Mouse (Mus musculus): ENCODE data around the gene Plcb2. TPM values are rescaled to one million over a fixed set of nuclear protein-coding genes. Genes with fewer than 3 reads are reported as not detected.

Gene Plcb2
- total RNA-seq, 2 experiments from 2014 or later = 1.3 to 1.7 TPM

- DNase-seq = peak; percentile 58
These were observed 22.2 kb upstream of the Plcb2 start for GRCm38 (mm10) chr2:118750476-118750875.

GRCm38 (mm10) chr2:118749341-118749884 lies 21.2 kb upstream of the Plcb2 start:
- DNase-seq = no peak

GRCm38 (mm10) chr2:118747301-118747960 lies 19.2 kb upstream of the Plcb2 start:
- peak; percentile 58 for DNase-seq

- DNase-seq = peak; percentile 50
These were observed 18.0 kb upstream of the Plcb2 start for GRCm38 (mm10) chr2:118745915-118746901.

GRCm38 (mm10) chr2:118745232-118745884 lies 17.1 kb upstream of the Plcb2 start, which contains the start of gene Inafm2:
Gene Inafm2, plus strand, starts transcription at chr2:118745758.
- peak; percentile 92 for DNase-seq

- no peak for DNase-seq
These were observed 16.4 kb upstream of the Plcb2 start for GRCm38 (mm10) chr2:118744621-118745020.

GRCm38 (mm10) chr2:118743261-118743943 lies 15.2 kb upstream of the Plcb2 start:
- no peak for DNase-seq

GRCm38 (mm10) chr2:118741183-118741582 lies 12.9 kb upstream of the Plcb2 start:
- DNase-seq = no peak

GRCm38 (mm10) chr2:118740341-118740740 lies 12.1 kb upstream of the Plcb2 start:
- no peak for DNase-seq

GRCm38 (mm10) chr2:118733341-118733740 lies 5.1 kb upstream of the Plcb2 start:
- DNase-seq = no peak

GRCm38 (mm10) chr2:118731981-118732380 lies 3.7 kb upstream of the Plcb2 start:
- no peak for DNase-seq

- peak; percentile 89 for DNase-seq
These were observed 2.3 kb upstream of the Plcb2 start for GRCm38 (mm10) chr2:118730622-118730915.

- no peak for DNase-seq
These were observed 1.8 kb upstream of the Plcb2 start for GRCm38 (mm10) chr2:118729816-118730621.

GRCm38 (mm10) chr2:118729194-118729593 lies 956 bp upstream of the Plcb2 start:
- DNase-seq = no peak

GRCm38 (mm10) chr2:118727911-118728310 lies 327 bp downstream of the Plcb2 start:
- no peak for DNase-seq

- DNase-seq = no peak
These were observed 1.4 kb downstream of the Plcb2 start for GRCm38 (mm10) chr2:118726873-118727272.

GRCm38 (mm10) chr2:118725511-118725910 lies 2.7 kb downstream of the Plcb2 start:
- no peak for DNase-seq

GRCm38 (mm10) chr2:118723693-118724486 lies 4.3 kb downstream of the Plcb2 start:
- DNase-seq = no peak

- DNase-seq = peak; percentile 73
These were observed 11.6 kb downstream of the Plcb2 start for GRCm38 (mm10) chr2:118716677-118717076.

- DNase-seq = no peak
These were observed 14.0 kb downstream of the Plcb2 start for GRCm38 (mm10) chr2:118714230-118714629.

Data from heart, postnatal 4 days (tissue).